Mouse (Mus musculus) kidney, postnatal 36 days (tissue): ENCODE measurements at regions not wholly inside any gene's neighbourhood (a gene's known extent, or its start where the extent isn't known, plus 50 kb on each side); places are given as distances from the start of the nearest gene placed in this dataset.
"Not testable (repeated sequence)": the region's sequence is repeated elsewhere in the genome, so short reads cannot be mapped to it uniquely, and the experiment has no call there.

Experiments used
- DNase-seq, 2 experiments: peaks; one replicate each; pipeline ENCODE4 v3.0.0; 2021 to 2022; ENCODE audit warnings: mixed read lengths in 2 of 2

DNA sequence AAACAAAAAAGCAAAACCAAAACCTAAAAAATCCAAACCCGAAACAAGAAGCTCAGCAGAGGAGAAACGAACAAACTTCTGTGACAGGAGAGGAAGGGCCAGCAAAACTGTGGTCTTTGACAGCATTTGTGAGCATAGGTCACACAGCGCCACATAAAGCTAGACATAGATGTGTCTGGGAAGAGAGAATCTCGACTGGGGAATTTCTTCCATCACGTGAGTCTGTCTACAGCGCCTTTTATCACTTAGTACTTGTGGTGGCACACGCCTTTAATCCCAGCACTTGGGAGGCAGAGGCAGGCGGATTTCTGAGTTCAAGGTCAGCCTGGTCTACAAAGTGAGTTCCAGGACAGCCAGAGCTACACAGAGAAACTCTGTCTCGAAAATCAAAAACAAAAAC lies 250.2 kb upstream of the Tgfbr2 start:
- DNase-seq, result not testable (repeated sequence)

DNA sequence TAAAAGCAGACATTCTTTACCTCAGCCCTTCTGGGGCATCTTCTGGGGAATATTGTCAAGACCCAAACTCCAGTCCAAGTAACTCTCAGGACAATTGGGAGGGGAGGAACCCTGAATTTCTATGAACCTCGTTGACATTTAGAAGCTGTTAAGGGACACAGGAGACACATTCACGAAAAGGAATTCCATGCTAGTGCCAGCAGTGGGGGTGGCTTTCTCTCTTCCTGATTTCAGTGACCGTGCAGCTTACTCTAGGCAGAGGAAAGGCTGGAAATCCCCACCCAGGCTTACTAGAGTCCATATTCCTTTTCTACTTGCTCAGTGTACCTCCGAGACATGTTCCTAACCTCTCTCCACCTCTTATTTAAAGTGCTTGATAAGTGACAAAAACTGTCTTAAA lies 239.9 kb upstream of the Tgfbr2 start:
- no peak for DNase-seq

DNA sequence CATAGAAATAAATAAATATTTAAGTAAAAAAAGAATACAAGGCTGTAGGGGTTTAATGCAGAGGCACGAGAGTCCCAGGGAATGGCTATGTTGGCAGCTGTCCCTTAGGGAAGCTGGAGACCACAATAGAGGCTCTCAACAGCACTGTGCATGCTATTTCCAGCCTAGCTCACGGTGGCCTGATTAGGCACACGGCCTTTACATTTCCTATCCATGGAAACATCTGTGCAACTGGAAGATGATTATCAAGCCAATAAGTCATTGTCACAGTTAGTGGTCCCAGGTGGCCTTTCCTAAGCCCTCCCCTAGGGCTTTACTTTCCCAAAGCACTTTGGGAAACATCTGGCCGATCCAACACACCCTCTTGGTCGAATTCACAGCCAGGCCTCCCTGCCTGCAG lies 235.9 kb upstream of the Tgfbr2 start:
- DNase-seq, result peak in 1 of 2 experiments; percentile 12

DNA sequence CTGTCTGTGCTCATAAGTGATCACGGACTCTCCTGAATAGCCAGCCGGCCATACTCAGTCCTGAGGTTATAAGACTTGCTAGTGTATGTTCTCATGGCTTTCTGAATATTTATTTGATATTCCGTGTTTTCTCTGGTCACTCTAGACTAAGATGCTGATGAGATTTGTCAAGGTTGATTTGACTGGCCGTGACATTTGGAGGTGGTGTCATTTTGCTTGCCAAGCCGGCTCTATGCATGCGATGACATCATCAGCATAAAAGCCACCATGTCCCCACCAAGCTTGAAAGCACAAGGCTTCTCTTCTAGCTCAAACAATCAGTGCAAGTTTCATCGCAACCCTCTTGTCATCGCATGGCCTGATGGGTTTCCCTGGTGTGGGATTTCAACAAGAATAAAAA lies 235.3 kb upstream of the Tgfbr2 start:
- no peak for DNase-seq

DNA sequence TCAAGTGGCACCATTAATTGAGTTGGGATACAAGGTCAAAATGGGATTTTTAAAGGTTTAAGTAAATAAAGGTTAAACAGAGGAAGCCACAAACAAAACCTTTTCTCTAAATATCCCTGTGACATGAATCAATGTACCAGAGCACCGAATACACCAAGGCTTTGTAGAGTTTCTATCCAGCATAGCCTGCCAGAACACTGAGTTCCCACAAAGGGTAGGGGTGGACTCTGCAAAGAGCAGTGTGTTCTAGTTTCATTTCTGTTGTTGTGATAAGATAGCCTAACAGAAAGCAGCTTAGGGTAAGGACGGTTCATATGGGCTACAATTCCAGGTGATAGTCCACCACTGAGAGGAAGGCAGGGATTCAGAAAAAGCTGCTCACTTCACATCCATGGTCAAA lies 233.0 kb upstream of the Tgfbr2 start:
- no peak for DNase-seq

DNA sequence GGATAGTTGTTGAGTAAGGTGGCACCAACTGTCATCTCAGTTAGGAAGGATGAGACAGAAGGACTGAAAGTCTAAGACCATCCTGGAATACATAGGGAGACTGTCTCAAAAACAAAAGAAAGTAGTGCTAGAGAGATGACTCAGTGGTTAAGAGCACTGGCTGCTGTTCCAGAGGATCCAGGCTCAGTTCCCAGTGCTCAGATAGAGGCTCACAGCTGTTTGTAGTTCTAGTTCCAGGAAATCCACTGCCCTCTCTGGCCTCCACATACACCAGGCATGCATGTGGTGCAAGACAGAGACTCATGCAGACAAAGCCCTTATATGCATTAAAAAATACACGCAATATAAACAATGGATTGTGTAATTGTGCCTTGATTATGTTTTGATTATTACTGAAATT lies 229.9 kb upstream of the Tgfbr2 start:
- no peak for DNase-seq

DNA sequence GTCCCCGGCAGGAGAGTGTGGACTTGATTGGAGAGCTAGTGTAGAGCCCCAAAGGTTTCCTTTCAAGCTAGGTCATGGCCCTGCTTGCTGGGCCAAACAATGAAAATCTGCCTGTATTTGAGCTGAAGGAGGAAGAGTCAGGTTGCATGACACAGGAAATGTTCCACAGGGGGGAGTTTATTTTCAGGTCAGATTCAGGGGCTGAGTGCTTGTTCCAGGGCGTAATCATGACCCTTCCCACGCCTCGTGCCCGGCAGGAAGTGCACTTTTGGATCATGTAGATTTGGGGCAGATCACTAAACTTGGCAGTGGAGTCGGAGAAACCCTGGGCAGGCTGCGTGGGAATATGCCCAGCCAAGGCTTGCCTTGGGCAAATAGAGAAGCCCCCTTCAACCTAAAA lies 226.7 kb upstream of the Tgfbr2 start:
- peak; percentile 26 to 33 for DNase-seq

DNA sequence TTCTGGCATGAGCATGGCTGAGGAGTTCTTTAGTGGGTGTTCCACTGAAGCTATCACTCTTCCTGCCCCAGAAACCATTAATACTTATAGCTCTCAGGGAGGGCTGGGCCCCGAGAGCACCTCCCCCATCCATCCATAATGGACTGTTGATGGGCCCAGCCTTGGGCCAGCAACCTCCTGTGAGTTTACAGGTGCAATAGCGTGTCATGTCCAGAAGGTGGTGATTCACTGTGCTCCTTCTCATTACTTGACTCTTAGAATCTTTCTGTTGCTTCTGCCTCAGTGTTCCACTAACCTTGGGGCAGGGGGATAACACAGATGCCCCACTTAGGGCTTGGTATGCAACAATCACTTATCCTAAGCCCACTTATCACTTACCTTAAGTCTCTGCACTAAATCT lies 225.1 kb upstream of the Tgfbr2 start:
- DNase-seq, result no peak

DNA sequence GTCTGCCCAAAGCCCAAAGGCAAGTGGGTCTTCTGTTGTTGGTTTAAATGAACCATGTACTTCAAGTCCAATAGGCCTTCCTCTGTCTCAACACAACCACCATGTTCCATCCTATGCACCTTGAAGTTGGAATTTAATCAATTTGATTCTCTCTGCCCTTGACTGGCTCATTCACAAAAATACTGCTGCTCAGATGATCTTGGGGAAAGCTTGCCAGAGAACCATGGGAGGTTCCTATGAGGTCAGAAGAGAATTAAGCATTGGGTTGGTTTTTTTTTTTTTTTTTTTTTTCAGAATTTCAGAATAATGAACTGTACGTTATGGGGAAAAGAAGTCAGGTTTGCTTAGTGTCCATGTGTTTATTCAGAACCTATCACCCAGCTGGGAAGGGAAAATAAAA lies 224.1 kb upstream of the Tgfbr2 start:
- DNase-seq, result no peak

DNA sequence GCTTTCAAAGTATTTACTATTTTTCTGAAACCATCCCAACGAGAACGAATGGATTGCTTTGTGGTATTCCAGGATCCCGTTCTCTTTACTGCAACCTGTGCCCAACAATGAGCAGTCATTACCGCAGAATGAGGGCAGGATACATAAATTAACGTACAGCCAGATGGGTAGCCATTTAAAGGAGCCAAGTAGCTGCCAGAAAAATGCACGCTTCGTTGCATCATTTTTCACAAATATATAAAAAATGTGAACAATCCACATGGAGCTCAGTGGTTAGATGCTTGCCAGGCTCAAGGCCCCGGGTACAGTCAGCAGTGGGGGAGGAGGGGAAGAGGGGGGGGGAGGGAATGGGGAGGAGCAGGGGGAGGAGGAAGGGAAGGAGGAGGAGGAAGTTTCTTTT lies 217.1 kb upstream of the Tgfbr2 start:
- DNase-seq, result no peak

DNA sequence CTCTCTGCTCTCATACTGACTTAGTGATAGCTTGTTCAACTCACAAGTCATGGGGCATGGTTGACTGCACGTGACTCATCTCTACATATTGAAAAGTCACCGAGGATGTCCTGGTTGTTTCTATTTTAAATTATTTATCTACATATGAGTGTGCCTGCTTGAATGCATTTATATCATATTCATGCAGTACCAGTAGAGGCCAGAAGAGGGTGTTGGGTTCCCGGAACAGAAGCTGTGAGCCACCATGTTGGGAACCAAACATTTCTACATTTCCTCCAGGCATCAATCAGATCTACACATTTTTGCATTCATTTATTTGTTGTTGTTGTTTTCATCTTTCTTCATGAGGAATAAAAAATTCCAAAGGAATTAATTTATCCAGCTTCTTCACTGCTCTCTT lies 214.6 kb upstream of the Tgfbr2 start:
- DNase-seq, result no peak

DNA sequence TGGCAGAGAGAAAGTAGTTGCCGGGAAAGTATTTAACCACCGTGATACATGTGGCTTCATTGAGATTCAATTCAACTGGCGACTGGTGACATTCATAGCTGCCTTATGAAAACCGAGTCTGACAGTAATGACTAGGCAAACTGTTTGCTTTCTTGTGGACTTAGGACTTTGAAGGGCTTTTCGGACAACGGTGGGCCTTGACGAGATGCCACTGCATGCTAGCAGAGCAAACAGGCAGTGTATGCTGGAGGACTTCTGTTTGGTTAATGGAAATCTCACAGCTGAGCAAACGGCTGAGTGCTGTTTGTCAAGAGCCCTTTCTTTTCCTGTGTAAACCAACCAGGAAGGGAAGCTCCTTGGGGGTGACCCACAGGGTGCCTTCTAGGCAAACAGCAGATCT lies 213.7 kb upstream of the Tgfbr2 start:
- DNase-seq, result no peak

DNA sequence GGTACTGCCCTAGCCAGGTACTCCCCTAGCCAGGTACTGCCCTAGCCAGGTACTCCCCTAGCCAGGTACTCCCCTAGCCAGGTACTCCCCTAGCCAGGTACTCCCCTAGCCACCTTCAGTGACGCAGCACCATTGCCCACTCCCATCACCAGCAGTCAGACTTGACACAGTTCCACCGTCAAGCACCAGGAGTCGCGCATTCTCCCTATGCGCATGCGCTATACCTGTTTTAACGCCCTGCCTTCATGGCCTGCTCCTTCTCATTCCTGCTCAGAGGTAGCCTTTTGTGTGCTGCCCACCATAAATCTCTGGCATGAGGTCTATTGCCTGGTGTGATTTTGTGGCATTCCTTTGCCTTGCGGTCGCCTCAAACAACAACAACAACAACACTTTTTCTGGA lies 212.9 kb upstream of the Tgfbr2 start:
- DNase-seq, result no peak

DNA sequence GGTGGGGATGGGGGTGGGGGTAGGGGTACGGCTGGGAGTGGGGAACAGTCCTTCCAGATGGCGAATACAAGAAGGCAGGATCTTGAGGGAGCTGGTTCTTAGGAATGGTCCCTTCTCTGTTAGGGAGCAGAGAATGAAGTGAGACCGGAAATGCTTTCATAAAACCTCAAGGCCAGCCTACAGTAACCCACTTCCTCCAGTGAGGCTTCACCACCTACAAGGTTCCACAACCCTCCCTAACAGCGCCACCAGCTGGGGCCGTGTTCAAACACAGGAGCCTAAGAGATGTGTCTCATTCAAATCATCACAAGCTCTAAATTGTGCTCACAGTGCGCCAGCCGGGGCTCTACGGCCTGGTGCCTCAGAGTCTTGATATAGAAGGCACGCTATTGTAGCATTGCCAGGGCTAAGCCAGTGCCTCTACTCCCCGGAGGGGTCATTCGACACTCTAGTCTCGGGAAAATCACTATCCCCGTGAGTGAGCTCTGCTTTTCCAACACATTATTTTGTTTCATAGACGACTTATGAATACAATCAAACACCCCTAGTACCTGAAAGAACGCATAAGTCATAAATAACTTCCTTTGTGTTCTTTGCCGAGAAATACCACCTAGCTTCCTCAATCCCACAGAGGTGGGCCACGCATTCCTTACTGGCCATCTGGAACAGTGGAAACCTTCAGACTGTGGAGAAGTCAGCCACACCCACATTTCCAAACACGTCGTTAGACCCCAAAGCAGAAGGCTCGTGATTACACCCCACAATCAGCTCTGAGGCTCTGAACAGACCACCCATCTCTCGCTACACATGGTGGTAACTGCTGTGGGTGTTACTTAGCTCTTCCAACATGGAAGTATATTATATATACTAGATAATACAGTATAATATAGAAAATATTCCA lies 209.3 kb upstream of the Tgfbr2 start:
- peak; percentile 82 to 91 for DNase-seq

DNA sequence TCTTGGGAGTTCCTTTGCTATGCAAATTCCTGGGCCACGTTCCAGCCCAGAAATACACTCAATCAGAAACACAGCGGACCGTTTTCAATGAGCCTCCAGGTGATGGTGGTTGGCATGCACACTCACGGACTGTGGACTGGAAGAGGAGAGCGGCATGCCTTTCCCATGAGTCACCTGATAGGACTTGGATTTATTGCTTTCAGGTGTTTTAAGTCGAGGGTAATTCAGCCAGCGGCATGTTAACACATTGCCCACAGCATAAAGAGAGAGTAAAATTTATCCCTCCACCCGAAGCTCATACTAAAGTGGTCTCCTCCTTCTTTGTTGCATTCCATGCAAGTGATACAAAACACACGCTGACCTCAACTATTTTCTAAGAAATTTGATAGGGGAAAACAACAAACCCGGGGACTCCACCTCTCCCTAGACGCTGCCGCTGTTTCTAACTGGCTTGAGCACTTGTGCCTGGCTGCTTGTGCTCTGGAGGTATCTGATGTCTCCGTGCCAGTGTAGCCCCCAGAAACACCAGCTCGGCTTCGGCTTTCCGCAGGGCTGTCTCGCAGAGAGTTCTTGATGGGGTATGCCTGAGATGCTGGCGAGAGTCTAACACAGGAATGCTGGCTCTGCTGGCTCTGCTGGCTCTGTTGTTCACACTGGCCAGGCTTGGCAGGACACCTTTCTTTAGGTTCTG lies 208.4 kb upstream of the Tgfbr2 start:
- DNase-seq, result peak; percentile 63 to 66

DNA sequence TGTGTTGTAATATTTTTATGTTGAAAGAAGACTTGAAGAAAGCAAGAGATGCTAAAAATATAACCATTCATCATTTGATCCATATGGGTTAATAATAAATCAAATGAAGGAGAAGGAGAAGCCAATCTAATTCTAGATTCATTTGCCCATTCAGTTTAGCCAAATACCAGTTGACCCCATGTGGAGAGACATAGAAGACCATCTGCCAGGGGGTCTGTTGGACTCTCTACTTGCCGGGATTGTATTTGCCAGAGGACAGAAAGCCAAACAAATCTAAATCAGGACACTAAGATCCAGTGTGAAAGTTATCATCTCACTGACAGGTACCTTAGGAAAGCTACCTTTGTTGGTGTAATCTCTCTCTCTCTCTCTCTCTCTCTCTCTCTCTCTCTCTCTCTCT lies 202.5 kb upstream of the Tgfbr2 start:
- no peak for DNase-seq

DNA sequence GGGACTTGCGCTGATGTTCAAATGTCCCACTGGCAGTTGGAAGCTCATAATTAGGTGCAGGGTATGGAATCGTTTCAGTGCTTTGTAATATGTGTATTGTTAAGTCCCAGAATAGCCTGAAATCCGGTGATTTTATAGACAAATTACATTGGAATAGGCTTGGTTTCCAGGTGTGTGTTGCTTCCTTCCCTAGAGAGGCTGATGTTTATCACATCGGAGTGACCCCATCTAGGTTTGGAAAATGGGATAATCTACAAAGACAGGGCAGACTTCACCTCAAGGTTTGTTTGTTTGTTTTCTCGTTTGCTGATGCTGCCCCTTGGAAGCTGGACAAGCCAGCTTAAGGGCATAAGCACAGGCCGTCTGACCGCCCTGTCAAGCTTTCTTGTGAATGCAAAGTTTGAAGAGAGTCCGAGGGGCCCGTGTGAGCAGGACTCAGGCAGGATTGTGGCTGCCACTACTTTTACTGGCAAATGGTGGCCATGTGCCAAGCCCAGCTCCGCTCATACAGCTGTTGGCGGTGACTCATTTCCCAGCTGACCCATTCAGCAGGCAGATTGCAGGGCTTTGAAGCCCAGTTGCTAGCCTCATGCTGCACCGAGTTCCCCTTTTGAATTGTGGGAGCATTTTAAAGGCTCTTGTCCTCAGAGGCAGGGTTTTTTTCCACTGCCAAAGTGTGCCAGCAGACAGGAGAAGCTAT lies 200.6 kb upstream of the Tgfbr2 start:
- DNase-seq, result peak; percentile 66 to 81

DNA sequence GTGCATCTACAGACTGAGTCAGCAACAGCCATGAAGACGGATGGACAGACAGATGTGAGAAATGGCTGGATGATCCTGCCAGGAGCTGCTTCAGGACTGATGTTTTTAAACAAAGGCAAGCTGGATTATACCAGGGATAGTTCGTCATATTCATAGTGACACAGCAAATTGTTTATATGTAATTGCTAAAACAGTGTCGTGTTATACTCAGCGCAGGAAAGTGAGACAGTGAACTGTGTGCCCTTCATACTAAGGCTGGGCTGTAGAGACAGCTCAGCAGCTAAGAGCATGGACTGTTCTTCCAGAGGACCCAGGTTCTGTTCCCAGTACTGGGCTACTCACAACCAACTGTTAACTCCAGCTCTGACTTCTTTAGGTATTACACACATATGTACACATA lies 199.2 kb upstream of the Tgfbr2 start:
- DNase-seq, result no peak

DNA sequence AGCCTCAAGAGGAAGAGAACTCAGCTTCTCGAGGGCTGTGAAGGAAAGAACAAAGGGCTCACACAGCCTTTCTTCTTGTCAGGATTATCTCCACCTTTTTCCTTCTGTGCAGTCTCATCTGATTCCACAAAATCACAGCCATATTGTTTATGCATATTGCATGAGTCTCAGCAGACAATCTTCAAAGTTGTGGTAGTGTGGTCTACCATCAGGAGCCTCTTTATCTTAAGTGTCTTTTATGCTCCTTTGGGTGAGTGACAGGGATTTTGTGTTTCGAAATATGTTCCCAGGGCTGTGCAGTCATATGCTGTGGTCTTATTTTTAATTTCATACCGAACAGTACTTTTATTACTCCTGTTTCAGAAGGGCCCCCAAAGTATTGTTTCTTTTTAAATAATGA lies 198.2 kb upstream of the Tgfbr2 start:
- DNase-seq, result no peak

DNA sequence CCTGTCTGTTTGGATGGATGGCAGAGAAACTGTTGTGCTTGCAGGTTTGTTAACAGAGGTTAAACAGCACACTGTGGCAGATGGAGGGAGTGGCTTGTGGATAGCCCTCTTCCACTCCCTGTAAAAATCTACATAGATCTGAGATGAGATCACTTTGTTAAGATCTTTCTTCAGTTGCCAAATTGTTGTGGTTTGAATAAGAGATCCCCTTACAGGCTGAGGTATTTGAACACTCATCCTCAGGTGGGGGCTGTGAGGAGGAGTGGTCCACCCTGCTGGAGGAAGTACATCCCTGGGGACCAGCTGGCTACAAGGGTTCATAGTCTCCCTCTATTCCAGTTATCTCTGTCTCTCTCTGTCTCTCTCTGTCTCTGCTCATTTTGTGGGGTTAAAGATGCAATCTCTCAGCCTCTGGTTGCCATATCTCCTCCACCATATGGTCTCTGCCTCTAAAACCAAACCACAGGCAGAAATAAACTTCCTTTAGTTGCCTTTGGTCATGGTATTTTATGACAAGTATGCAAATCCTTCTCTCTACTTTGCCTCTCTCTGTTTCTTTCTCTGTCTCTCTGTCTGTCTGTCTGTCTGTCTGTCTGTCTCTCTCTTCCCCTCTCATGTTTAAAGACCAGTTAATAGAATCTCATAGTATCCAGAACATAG lies 194.0 kb upstream of the Tgfbr2 start:
- DNase-seq, result no peak

DNA sequence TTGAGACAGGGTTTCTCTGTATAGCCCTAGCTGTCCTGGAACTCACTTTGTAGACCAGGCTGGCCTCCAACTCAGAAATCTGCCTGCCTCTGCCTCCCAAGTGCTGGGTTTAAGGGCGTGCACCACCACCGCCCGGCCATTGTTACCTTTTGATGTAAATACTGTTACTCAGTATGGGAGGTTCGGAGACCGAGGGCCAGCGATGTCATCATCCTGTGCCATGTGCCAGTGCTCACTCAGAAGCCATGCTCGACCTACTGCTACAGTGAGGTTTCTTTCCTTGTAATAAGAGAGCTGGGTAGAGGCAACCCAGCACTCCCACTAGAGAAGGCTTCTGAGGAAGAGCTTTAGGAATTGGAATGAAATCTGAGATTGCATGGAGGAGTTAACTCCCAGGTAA lies 191.6 kb upstream of the Tgfbr2 start:
- no peak for DNase-seq

DNA sequence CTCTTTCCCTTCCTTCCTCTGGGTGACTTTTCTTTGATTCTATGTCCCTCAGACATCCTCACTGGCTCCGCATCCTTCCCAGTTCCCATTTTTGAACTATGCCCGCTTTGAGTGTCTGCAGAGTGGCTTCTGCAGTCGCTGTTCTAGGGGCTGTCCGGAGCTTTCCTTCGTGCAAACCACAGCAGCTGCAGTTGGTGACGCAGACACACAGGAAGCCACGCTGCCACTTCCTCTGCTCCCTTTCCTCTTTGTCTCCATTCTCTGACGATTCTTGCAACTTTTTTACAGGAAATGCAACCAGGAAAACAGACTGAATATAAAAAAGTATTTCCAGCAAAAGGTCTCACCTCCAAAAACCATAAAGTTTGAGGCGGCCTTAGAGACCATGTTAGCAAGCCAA lies 191.0 kb upstream of the Tgfbr2 start:
- peak; percentile 14 to 32 for DNase-seq

DNA sequence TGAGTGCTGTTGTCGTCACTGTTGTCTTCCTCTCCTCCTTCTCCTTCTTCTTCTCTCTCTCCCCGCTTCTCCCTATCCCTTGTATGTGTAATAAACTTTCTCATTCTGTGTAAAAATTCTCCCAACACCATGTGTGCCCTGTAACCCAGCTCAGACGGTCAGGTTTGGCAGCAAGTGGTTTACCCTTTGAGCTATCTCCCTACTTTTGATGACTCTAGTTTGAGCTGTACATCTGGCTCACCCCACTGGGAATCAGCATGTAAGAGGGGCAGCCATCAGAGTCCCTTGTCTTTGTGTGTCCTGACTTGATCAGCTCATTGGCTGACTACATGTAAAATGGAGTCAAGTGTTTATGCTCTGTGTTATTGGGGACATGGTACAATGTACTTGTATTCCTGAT lies 190.5 kb upstream of the Tgfbr2 start:
- no peak for DNase-seq
